Mouse (Mus musculus) midbrain, embryonic 10.5 days (tissue): ENCODE data around the gene Rassf2. TPM values are rescaled to one million over a fixed set of nuclear protein-coding genes. Genes with fewer than 3 reads are reported as not detected.

Source experiments
- DNase-seq: peaks from one replicate; pipeline ENCODE4 v3.0.0-alpha.2; 2017; ENCODE audit warnings: low spot score
- H3K27ac ChIP-seq: fragments of 300-500 bp; sonication (generic); replicated peaks from 2 replicates; pipeline ENCODE4 v1.5.1; 2016; ENCODE audit warnings: mild to moderate bottlenecking
- H3K27me3 ChIP-seq: fragments of 300-500 bp; sonication (generic); 2 replicates; pipeline ENCODE4 v1.6.1; 2016; ENCODE audit warnings: low read depth, mild to moderate bottlenecking; ENCODE audit not compliant: poor library complexity, severe bottlenecking
- H3K36me3 ChIP-seq: fragments of 300-500 bp; sonication (generic); 2 replicates; pipeline ENCODE4 v1.6.1; 2016; ENCODE audit warnings: mild to moderate bottlenecking, moderate library complexity
- H3K4me1 ChIP-seq: fragments of 300-500 bp; sonication (generic); 2 replicates; pipeline ENCODE4 v1.6.1; 2016
- H3K4me3 ChIP-seq: fragments of 300-500 bp; sonication (generic); 2 replicates; pipeline ENCODE4 v1.5.1; 2016; ENCODE audit warnings: mild to moderate bottlenecking, moderate library complexity
- H3K9me3 ChIP-seq: fragments of 300-500 bp; sonication (generic); replicated peaks from 2 replicates; pipeline ENCODE4 v1.6.1; 2016; ENCODE audit warnings: mild to moderate bottlenecking
- WGBS: fragments of 180-500 bp; shearing (Covaris S2); methylation state at CpG from one replicate; pipeline ENCODE4 v1.1.7; 2016; 5-methylcytosine and 5-hydroxymethylcytosine counted together
- polyA plus RNA-seq: library from polyadenylated mRNA; unstranded; fragments of >200 nt; fragmentation: Nextera tagmentation; extraction: Ambion mirVana; gene quantifications from 2 replicates; pipeline ENCODE4 v1.2.1, GENCODE M21; 2016

The Rassf2 gene
- polyA plus RNA-seq, 1 experiment from 2014 or later: 28.6 TPM

GRCm38 (mm10) chr2:131995742-131996141 is 34.3 kb downstream of the Rassf2 start:
- WGBS: 89% methylated on average over 12 of the region's 12 CpGs
- Histone ChIP-seq H3K4me1 (peaks cover 19% of the 10 kb centered on the region), H3K36me3 (peaks cover 63% of the 10 kb centered on the region), H3K4me3 (no peak overlapping the region), H3K9me3 (no peaks in the 10 kb centered on the region), H3K27ac (no peak overlapping the region), H3K27me3 (no peaks in the 10 kb centered on the region)
- no peak for DNase-seq

- no peak overlapping the region for H3K27ac ChIP-seq
- no peaks in the 10 kb centered on the region for H3K9me3 ChIP-seq
- 91% methylated on average over 6 of the region's 6 CpGs for WGBS
- H3K4me1 ChIP-seq: peaks cover 19% of the 10 kb centered on the region
- DNase-seq: no peak
- no peaks in the 10 kb centered on the region for H3K27me3 ChIP-seq
- no peak overlapping the region for H3K4me3 ChIP-seq
- peaks cover 56% of the 10 kb centered on the region for H3K36me3 ChIP-seq
Observed at GRCm38 (mm10) chr2:131994971-131995370, 35.1 kb downstream of the Rassf2 start.

GRCm38 (mm10) chr2:131993563-131994088 is 36.4 kb downstream of the Rassf2 start:
- Histone ChIP-seq H3K4me3 (no peak overlapping the region), H3K9me3 (no peaks in the 10 kb centered on the region), H3K27ac (peak overlapping the region; percentile 28; the same call in 1 of the 2 replicates), H3K36me3 (peaks cover 46% of the 10 kb centered on the region), H3K4me1 (peaks cover 19% of the 10 kb centered on the region), H3K27me3 (no peaks in the 10 kb centered on the region)
- WGBS: 39% methylated on average over 14 of the region's 14 CpGs
- no peak for DNase-seq

GRCm38 (mm10) chr2:131993151-131993550 is 36.9 kb downstream of the Rassf2 start:
- no peak overlapping the region for H3K4me3 ChIP-seq
- DNase-seq: no peak
- H3K9me3 ChIP-seq: no peaks in the 10 kb centered on the region
- no peaks in the 10 kb centered on the region for H3K27me3 ChIP-seq
- H3K4me1 ChIP-seq: peaks cover 19% of the 10 kb centered on the region
- peaks cover 41% of the 10 kb centered on the region for H3K36me3 ChIP-seq
- H3K27ac ChIP-seq: 0 out of 2 replicates have a peak overlapping the region, but pooled peaks have one; percentile 28
- 85% methylated on average over 4 of the region's 4 CpGs for WGBS

GRCm38 (mm10) chr2:131992487-131992886 is 37.6 kb downstream of the Rassf2 start:
- peaks cover 35% of the 10 kb centered on the region for H3K36me3 ChIP-seq
- no peaks in the 10 kb centered on the region for H3K27me3 ChIP-seq
- H3K4me3 ChIP-seq: no peak overlapping the region
- no peaks in the 10 kb centered on the region for H3K9me3 ChIP-seq
- H3K27ac ChIP-seq: no peak overlapping the region
- 81% methylated on average over 2 of the region's 2 CpGs for WGBS
- no peak for DNase-seq
- H3K4me1 ChIP-seq: peaks cover 19% of the 10 kb centered on the region

- DNase-seq: no peak
- H3K27me3 ChIP-seq: no peaks in the 10 kb centered on the region
- H3K27ac ChIP-seq: no peak overlapping the region
- H3K9me3 ChIP-seq: no peaks in the 10 kb centered on the region
- WGBS: 72% methylated on average over 2 of the region's 2 CpGs
- H3K4me3 ChIP-seq: no peak overlapping the region
- peaks cover 8% of the 10 kb centered on the region for H3K4me1 ChIP-seq
- peaks cover 2% of the 10 kb centered on the region; the same call in 1 of the 2 replicates for H3K36me3 ChIP-seq
Observed at GRCm38 (mm10) chr2:131988550-131988949, 41.5 kb downstream of the Rassf2 start.

- H3K27ac ChIP-seq: no peak overlapping the region
- H3K4me3 ChIP-seq: no peak overlapping the region
- no peaks in the 10 kb centered on the region for H3K36me3 ChIP-seq
- no peaks in the 10 kb centered on the region for H3K9me3 ChIP-seq
- no peaks in the 10 kb centered on the region for H3K27me3 ChIP-seq
- H3K4me1 ChIP-seq: 0 out of 2 replicates have a peak, but pooled peaks cover 2% of the 10 kb centered on the region
- 57% methylated on average over 3 of the region's 3 CpGs for WGBS
- DNase-seq: no peak
Observed at GRCm38 (mm10) chr2:131987950-131988349, 42.1 kb downstream of the Rassf2 start.

- peaks cover 6% of the 10 kb centered on the region for H3K9me3 ChIP-seq
Observed at GRCm38 (mm10) chr2:131982546-131983196, 47.4 kb downstream of the Rassf2 start.

GRCm38 (mm10) chr2:131980866-131981265 is 49.2 kb downstream of the Rassf2 start:
- H3K27me3 ChIP-seq: no peaks in the 10 kb centered on the region
- no peak overlapping the region for H3K27ac ChIP-seq
- peak; percentile 26 for DNase-seq
- H3K9me3 ChIP-seq: peaks cover 10% of the 10 kb centered on the region
- whole genome bisulfite sequencing: 44% methylated on average over 9 of the region's 9 CpGs
- H3K36me3 ChIP-seq: no peaks in the 10 kb centered on the region
- H3K4me1 ChIP-seq: no peaks in the 10 kb centered on the region
- no peak overlapping the region for H3K4me3 ChIP-seq

More at GRCm38 (mm10) chr2:131982546-131983196, 47.4 kb downstream of the Rassf2 start:
- Histone ChIP-seq H3K27me3 (no peaks in the 10 kb centered on the region), H3K4me1 (no peaks in the 10 kb centered on the region), H3K36me3 (no peaks in the 10 kb centered on the region), H3K27ac (no peak overlapping the region), H3K4me3 (no peak overlapping the region)
- 22% methylated on average over 6 of the region's 6 CpGs for WGBS
- peak; percentile 70 for DNase-seq

- Histone ChIP-seq H3K36me3 (no peaks in the 10 kb centered on the region), H3K27ac (no peak overlapping the region), H3K4me1 (no peaks in the 10 kb centered on the region), H3K9me3 (peaks cover 10% of the 10 kb centered on the region), H3K27me3 (no peaks in the 10 kb centered on the region), H3K4me3 (no peak overlapping the region)
- WGBS: 75% methylated on average over 3 of the region's 3 CpGs
- no peak for DNase-seq
Observed at GRCm38 (mm10) chr2:131976663-131977062, 53.4 kb downstream of the Rassf2 start.

- WGBS: 78% methylated on average over 4 of the region's 4 CpGs
- H3K36me3 ChIP-seq: no peaks in the 10 kb centered on the region
- no peaks in the 10 kb centered on the region for H3K9me3 ChIP-seq
- DNase-seq: no peak
- no peaks in the 10 kb centered on the region for H3K4me1 ChIP-seq
- no peak overlapping the region for H3K27ac ChIP-seq
- H3K27me3 ChIP-seq: no peaks in the 10 kb centered on the region
- H3K4me3 ChIP-seq: no peak overlapping the region
Observed at GRCm38 (mm10) chr2:131971098-131971497, 59.0 kb downstream of the Rassf2 start.

GRCm38 (mm10) chr2:131970597-131970996 is 59.5 kb downstream of the Rassf2 start:
- no peaks in the 10 kb centered on the region for H3K9me3 ChIP-seq
- no peak overlapping the region for H3K4me3 ChIP-seq
- no peaks in the 10 kb centered on the region for H3K27me3 ChIP-seq
- H3K27ac ChIP-seq: no peak overlapping the region
- 89% methylated on average over 2 of the region's 2 CpGs for WGBS
- DNase-seq: no peak
- no peaks in the 10 kb centered on the region for H3K4me1 ChIP-seq
- H3K36me3 ChIP-seq: no peaks in the 10 kb centered on the region

- Histone ChIP-seq H3K27me3 (peaks cover 3% of the 10 kb centered on the region; the same call in 1 of the 2 replicates), H3K4me3 (no peak overlapping the region), H3K9me3 (no peaks in the 10 kb centered on the region), H3K27ac (no peak overlapping the region), H3K36me3 (no peaks in the 10 kb centered on the region), H3K4me1 (no peaks in the 10 kb centered on the region)
- DNase-seq: no peak
- 74% methylated on average over 2 of the region's 2 CpGs for WGBS
Observed at GRCm38 (mm10) chr2:131961671-131962070, 68.4 kb downstream of the Rassf2 start.
